Mouse (Mus musculus) bone marrow, adult 2 months (tissue): Measurements from ENCODE around the gene Ubald2.

Experiments used
- CTCF ChIP-seq: fragments of 200-500 bp; IDR thresholded peaks from 2 replicates; pipeline ENCODE4 v1.5.1; 2011; ENCODE audit warnings: low read length, control low read depth; ENCODE audit not compliant: control insufficient read depth, insufficient read depth
- POLR2A ChIP-seq: fragments of 200-500 bp; IDR thresholded peaks from 2 replicates; pipeline ENCODE4 v1.6.1; 2011; ENCODE audit warnings: low read depth, mild to moderate bottlenecking, control low read depth, low read length, borderline replicate concordance; ENCODE audit not compliant: control insufficient read depth

DNA sequence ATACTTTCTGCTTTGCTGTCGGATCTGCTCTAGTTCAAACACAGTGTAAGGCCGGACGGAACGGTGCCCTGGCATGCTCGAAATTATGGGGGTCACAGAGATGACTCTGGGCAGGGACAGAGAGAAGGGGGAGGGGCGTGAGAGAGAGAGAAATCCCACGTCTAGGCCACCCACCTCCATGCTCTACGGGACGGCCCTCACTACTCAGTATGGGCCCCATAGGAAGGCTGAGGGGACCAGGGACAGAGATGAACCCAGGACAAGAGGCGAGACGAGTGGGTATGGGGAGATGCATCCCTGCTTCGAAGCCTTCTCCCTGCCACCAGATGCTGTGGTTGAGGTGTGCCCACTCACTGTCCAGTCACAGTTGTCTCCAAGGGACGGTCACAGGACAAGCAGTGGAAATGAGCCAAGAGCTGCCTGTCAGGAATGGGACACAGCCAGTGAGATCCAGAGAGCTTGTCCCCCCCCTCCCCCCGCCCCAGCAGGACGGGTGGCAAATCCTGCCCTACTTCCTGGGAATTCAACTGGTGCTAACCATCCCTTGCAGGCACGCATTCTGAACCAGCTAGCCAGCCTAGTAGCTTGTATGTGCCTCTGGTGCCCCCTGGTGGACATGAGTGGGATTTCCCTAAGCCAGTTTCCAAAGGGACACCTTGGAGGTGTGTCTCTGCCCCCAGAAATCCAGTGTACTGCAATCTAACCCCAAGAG, 11.9 kb downstream of the Ubald2 start:
- TF ChIP-seq POLR2A (no peak), CTCF (peak; percentile 99)
